Mouse (Mus musculus): ENCODE results near the gene Gm382. TPM values are rescaled to one million over a fixed set of nuclear protein-coding genes. Genes with fewer than 3 reads are reported as not detected.

Gm382 gene
- total RNA-seq (2017) = not detected in 2 replicates

DNA sequence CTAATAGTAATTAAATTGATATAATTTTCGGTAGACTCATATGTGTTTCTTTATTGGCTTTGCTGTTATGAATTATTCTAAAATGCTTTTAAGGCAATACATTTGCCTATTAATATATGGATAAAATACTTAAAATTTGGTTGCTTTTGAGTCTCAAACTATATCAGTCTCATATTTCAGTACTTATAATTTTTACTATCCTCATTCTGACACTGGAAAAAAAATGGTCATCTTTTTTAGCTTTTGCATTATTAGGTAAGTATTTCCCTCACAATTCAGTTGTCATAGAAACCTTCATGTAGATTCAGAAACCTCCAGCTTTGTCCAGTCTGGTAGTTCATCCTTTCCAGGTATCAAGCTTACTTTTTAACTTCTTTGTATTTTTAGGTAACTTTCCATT lies at the start of gene Gm382:
Gene Gm382, plus strand, starts transcription at position 301 of the 400 bp plus-strand sequence.
- ATAC-seq (ENCODE audit: extremely low read depth, insufficient number of reproducible peaks, low FRiP score, poor library complexity, severe bottlenecking) = no peak

DNA sequence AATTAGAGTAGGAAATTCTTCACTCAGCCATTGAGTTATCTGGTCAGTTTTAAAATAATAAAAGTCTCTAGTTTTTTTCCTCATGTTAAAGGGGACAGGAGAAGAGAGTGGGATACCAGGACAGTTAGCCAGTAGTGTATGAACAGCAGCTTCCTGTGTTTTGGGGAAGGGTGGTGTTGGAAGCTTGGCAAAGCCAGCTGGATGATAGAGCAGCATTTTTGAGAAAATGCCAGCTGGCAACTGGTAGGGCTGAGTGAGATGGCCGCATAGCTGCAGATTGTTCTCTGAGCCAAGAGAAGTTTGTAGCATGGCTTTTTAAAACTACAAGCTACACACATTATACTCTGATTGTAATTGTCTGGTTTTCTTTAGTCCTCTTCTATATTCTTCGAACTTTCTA lies 30.4 kb downstream of the Gm382 start:
- ATAC-seq (ENCODE audit: extremely low read depth, insufficient number of reproducible peaks, low FRiP score, poor library complexity, severe bottlenecking) = no peak

DNA sequence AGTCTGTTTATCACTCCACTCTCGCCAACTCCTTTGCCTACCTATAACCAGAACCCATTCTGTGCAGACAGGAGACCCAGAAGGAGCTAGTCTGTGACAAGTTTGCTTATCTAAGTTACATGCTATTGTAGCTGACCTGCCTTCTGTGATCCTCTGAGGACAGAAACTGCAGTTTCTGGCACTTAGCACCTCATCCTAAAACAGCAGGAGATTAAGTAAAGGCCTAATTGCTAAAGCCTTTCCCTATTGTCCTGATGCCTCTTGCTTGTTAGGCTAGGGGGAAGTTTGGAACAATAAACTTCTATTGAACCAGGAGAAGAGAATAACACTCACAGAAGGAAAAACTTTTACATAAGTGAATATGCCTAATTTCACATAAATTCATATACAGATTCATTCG lies 51.5 kb downstream of the Gm382 start:
- ATAC-seq (ENCODE audit: extremely low read depth, insufficient number of reproducible peaks, low FRiP score, poor library complexity, severe bottlenecking) = no peak

DNA sequence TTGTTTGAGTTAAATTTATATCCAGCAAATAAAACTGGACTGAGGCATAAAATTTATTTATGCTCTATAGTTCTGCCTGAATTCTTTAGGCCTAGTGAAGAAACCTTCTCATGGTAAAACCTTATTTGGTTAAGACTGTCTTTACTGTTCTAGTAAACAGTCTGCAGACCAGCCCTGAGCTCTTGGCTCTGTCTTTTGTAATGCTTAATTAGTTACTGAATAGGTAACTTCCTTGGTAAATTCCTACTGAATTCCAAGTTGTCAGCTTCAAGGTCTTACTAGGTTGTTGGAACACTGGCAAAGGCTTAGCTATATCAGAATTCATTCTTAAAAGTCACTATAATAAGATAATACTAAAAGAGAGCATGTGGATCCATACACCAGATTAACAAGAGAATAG lies 53.3 kb downstream of the Gm382 start:
- ATAC-seq (ENCODE audit: extremely low read depth, insufficient number of reproducible peaks, low FRiP score, poor library complexity, severe bottlenecking) = no peak

DNA sequence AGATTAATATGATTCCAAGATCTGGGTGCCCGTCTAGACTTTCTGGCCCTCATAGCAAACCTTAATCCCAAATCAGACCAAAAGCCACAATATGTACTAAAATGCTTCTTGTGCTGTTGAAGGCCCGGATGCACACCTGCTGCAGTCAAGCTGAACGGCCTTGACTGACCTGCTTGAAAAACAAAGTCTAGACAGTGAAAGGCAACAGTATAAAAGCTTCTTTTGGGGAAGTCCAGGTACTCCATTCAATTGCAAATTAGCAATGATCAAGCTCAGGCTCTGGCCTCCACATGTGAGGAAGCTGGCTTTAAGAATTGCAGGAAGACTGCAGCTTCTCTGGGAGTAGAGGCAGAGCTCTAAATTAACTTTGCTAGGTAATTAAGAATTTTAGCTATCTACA lies 54.2 kb downstream of the Gm382 start:
- ATAC-seq (ENCODE audit: extremely low read depth, insufficient number of reproducible peaks, low FRiP score, poor library complexity, severe bottlenecking) = no peak

DNA sequence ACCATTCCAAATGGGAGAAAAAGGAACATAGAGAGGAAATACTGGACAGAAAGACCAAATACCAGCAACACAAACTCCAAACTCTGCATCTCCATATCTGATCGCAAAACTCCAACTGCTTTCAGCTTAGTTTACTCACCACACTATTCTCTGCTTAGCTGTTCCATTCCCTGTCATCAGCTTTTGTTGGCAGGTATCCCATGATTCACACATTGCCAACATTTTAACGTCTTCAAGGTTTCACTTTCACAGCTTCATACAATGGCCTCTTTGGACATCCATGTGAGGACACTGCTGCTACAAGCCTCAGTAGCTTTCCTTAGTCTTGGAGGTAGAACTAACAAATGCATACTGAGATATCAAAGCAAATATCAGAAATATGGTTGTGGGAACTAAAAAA lies 64.6 kb downstream of the Gm382 start:
- no peak for ATAC-seq (ENCODE audit: extremely low read depth, insufficient number of reproducible peaks, low FRiP score, poor library complexity, severe bottlenecking)

Other genes with a start within 250 kb of the Gm382 start
- gene 4932411N23Rik, start 224.1 kb upstream of the Gm382 start, total RNA-seq (2017) = not detected in 2 replicates